Mouse (Mus musculus) spleen, adult 2 months (tissue): ENCODE results near the gene Cfap61. TPM values are rescaled to one million over a fixed set of nuclear protein-coding genes. Genes with fewer than 3 reads are reported as not detected.

Experiments
- DNase-seq, 2 experiments: peaks; one replicate each; pipeline versions ENCODE4 v3.0.0 to v3.0.0-alpha.2; 2012 to 2021; ENCODE audit warnings: low spot score in 2 of 2, low read depth in 1 of 2
- H3K27ac ChIP-seq: fragments of 200-500 bp; 2 replicates; pipeline ENCODE4 v1.5.1; 2012; ENCODE audit warnings: low read length, inconsistent platforms; ENCODE audit not compliant: insufficient read depth
- H3K27me3 ChIP-seq: fragments of 200-500 bp; 2 replicates; pipeline ENCODE4 v1.6.1; 2012; ENCODE audit warnings: mild to moderate bottlenecking, moderate library complexity, low read length, inconsistent platforms; ENCODE audit not compliant: control insufficient read depth, insufficient read depth
- H3K36me3 ChIP-seq: fragments of 200-500 bp; 2 replicates; pipeline ENCODE4 v1.6.1; 2012; ENCODE audit warnings: mild to moderate bottlenecking, low read length, inconsistent platforms; ENCODE audit not compliant: control insufficient read depth, insufficient read depth
- H3K4me1 ChIP-seq: fragments of 200-500 bp; 2 replicates; pipeline ENCODE4 v1.6.1; 2011; ENCODE audit warnings: inconsistent platforms; ENCODE audit not compliant: control insufficient read depth, insufficient read depth, insufficient read length
- H3K4me3 ChIP-seq: fragments of 200-500 bp; 2 replicates; pipeline ENCODE4 v1.5.1; 2011; ENCODE audit warnings: mild to moderate bottlenecking, inconsistent platforms; ENCODE audit not compliant: insufficient read depth, insufficient read length; ENCODE audit errors: extremely low read depth
- CTCF ChIP-seq: fragments of 200-500 bp; IDR thresholded peaks from 2 replicates; pipeline ENCODE4 v1.5.1; 2011; ENCODE audit warnings: mild to moderate bottlenecking, inconsistent platforms; ENCODE audit not compliant: insufficient read depth, insufficient read length, insufficient replicate concordance; ENCODE audit errors: extremely low read depth
- POLR2A ChIP-seq: fragments of 200-500 bp; IDR thresholded peaks from 2 replicates; pipeline ENCODE4 v1.6.1; 2011; ENCODE audit warnings: low read depth, low read length, inconsistent platforms
- WGBS: fragments of 180-500 bp; shearing (Covaris S2); methylation state at CpG from one replicate; pipeline ENCODE4 v1.1.7; 2018; 5-methylcytosine and 5-hydroxymethylcytosine counted together
- polyA plus RNA-seq: library from polyadenylated mRNA; depleted of rRNA; stranded (reverse); fragments of >200 nt; gene quantifications from 2 replicates; pipeline ENCODE4 v1.2.3, GENCODE M21; 2012

The Cfap61 gene
- polyA plus RNA-seq, 1 experiment: 0.40 TPM

GRCm38 (mm10) chr2:146125129-146125528 is 190.5 kb downstream of the Cfap61 start:
- TF ChIP-seq CTCF (no peak), POLR2A (no peak)
- 90% methylated on average over 2 of the region's 2 CpGs for WGBS
- no peaks in the 10 kb centered on the region for H3K36me3 ChIP-seq
- no peak for DNase-seq
- no peaks in the 10 kb centered on the region for H3K27me3 ChIP-seq
- H3K4me3 ChIP-seq: no peak overlapping the region
- no peaks in the 10 kb centered on the region for H3K4me1 ChIP-seq
- H3K27ac ChIP-seq: no peak overlapping the region

DNA sequence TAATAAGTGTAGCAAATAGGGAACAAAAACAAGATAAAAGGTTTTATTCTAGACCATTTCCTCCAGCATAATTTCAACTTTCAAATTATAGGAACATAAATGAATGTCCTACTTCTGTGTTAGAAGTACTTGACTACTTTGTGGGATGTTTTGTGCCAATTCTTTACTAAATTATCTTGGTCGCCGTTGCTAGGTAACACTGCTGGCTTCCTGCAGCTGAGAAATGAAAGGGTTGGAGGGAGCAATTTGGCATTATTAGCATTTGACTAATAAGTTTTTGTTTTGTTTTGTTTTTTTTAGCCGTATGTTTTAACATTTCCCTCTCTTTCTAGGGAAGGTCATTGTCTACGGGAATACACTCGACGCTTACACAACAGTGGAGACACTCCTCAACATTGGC is 194.0 kb downstream of the Cfap61 start:
- WGBS: 90% methylated on average over 6 of the region's 6 CpGs
- no peaks in the 10 kb centered on the region for H3K36me3 ChIP-seq
- H3K4me3 ChIP-seq: no peak overlapping the region
- no peaks in the 10 kb centered on the region for H3K27me3 ChIP-seq
- no peak for DNase-seq
- TF ChIP-seq POLR2A (no peak), CTCF (no peak)
- H3K4me1 ChIP-seq: no peaks in the 10 kb centered on the region
- H3K27ac ChIP-seq: no peak overlapping the region

- Histone ChIP-seq H3K36me3 (no peaks in the 10 kb centered on the region), H3K27ac (no peak overlapping the region), H3K4me1 (no peaks in the 10 kb centered on the region; the same call in 1 of the 2 replicates), H3K27me3 (no peaks in the 10 kb centered on the region), H3K4me3 (no peak overlapping the region)
- TF ChIP-seq POLR2A: no peak
- TF ChIP-seq CTCF: no peak
- WGBS: 86% methylated on average over 3 of the region's 3 CpGs
- DNase-seq: no peak
These were observed 195.9 kb downstream of the Cfap61 start for GRCm38 (mm10) chr2:146130514-146130913.

DNA sequence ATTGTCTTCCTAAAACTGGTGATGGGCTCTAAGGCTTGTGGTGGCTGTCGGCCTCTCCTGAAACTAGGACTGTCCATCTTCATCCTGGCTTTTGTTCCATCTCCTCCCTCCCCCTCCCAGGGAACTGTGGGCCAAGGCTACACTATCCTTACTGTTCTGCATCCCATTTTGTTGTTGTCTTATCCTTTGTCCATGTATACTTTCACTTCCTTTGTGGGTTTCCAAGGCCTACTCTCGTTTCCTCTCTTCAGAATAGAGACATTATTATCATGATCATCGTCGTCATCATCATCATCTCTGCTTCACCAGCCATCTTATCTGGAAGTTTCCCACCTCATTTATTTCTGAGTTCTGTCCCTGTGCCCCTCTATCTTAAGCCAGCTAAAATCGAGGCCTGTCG is 199.7 kb downstream of the Cfap61 start:
- Histone ChIP-seq H3K27ac (no peak overlapping the region), H3K4me1 (no peaks in the 10 kb centered on the region; the same call in 1 of the 2 replicates), H3K27me3 (no peaks in the 10 kb centered on the region), H3K4me3 (no peak overlapping the region), H3K36me3 (no peaks in the 10 kb centered on the region)
- TF ChIP-seq CTCF (no peak), POLR2A (no peak)
- whole genome bisulfite sequencing: 64% methylated on average over 6 of the region's 6 CpGs
- no peak for DNase-seq

GRCm38 (mm10) chr2:146140711-146141110 is 206.1 kb downstream of the Cfap61 start:
- no peak overlapping the region for H3K27ac ChIP-seq
- no peak for TF ChIP-seq POLR2A
- no peak for TF ChIP-seq CTCF

DNA sequence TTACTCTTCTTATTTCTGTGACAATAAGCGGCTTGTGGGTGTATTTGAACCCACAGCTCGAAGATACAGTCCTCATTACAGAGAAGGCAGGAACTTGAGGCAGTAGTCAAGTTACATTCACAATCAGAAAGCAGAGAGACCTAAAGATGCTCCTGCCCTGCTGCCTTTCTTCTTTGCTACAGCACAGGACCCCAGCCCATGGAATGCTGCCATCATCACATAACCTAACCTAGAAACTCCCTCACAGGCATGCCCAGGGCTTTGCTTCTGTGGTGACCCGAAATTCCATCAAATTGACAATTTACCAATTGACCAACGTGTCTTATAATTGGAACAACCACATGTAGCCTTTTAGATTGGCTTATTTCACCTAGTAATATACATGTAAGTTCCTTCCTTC is 212.7 kb downstream of the Cfap61 start:
- no peak for DNase-seq
- WGBS: 79% methylated on average over 4 of the region's 4 CpGs
- H3K36me3 ChIP-seq: no peaks in the 10 kb centered on the region
- H3K4me1 ChIP-seq: no peaks in the 10 kb centered on the region
- no peaks in the 10 kb centered on the region for H3K27me3 ChIP-seq
- TF ChIP-seq CTCF (no peak), POLR2A (no peak)
- H3K27ac ChIP-seq: no peak overlapping the region
- H3K4me3 ChIP-seq: no peak overlapping the region

More at GRCm38 (mm10) chr2:146140711-146141110, 206.1 kb downstream of the Cfap61 start:
- Histone ChIP-seq H3K4me3 (no peak overlapping the region), H3K36me3 (no peaks in the 10 kb centered on the region), H3K27me3 (no peaks in the 10 kb centered on the region), H3K4me1 (no peaks in the 10 kb centered on the region)
- 86% methylated on average over 3 of the region's 3 CpGs for WGBS
- DNase-seq: no peak

GRCm38 (mm10) chr2:146147801-146148200 is 213.2 kb downstream of the Cfap61 start:
- no peak overlapping the region for H3K27ac ChIP-seq
- H3K27me3 ChIP-seq: no peaks in the 10 kb centered on the region
- no peak for TF ChIP-seq CTCF
- WGBS: 88% methylated on average over 5 of the region's 5 CpGs
- H3K4me1 ChIP-seq: no peaks in the 10 kb centered on the region
- H3K36me3 ChIP-seq: no peaks in the 10 kb centered on the region
- H3K4me3 ChIP-seq: no peak overlapping the region
- DNase-seq: no peak
